Mouse (Mus musculus): ENCODE measurements around the gene Gal3st1. TPM values are rescaled to one million over a fixed set of nuclear protein-coding genes. Genes with fewer than 3 reads are reported as not detected.

The Gal3st1 gene
- total and polyA plus RNA-seq, 3 experiments = 0.08 TPM; not detected in 2

GRCm38 (mm10) chr11:4035916-4036315 lies 52.5 kb downstream of the Gal3st1 start (continued):
- TF ChIP-seq MXI1 (IDR thresholded peaks at IDR 0.05; ENCODE audit: low read depth, low read length) = no peak
- TF ChIP-seq ZC3H11A (IDR thresholded peaks at IDR 0.05; ENCODE audit: low read depth, low read length) = no peak
- TF ChIP-seq MEF2A (IDR thresholded peaks at IDR 0.05; ENCODE audit: borderline replicate concordance, low read depth, low read length) = no peak
- no peak for TF ChIP-seq RCOR1 (conservative IDR thresholded peaks at IDR 0.05; ENCODE audit: low read depth, low read length)

DNA sequence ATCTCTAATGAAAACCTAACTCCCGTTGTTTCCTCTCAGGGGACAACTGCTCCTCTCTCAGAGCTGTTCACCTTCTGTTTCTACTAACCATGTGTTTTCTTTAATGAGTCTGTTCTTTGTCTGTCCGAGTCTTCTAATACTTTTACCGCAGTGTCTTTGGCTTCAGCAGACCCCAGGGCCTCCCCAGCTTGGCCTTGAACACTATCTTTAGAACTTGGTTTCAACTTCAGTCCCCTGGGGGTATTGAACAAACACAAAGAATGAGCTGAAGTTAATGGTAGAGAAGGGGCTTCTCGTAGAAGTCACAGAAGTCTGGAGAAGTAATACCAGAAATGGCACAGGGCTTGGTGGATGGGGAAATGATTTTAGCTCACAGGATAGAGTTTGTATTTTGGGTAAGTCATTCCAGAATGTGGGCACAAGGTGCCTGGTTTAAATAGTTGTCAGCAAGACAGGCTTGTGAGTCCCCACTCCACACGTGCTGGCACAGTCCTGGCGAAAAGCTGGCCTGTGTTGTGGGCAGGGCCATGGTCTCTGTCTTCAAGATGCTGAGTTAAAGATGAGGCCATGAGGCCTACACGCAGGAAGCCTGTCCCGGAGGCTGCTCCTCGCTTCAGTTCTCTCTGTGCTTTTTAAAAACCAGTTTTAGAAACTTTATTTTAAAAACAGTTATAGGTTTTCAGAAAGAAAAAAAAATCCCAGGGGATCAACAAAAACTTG lies 53.1 kb downstream of the Gal3st1 start:
- peak; percentile 55 for TF ChIP-seq MYC (IDR thresholded peaks at IDR 0.05; ENCODE audit: low read depth, low read length)
- no peak for TF ChIP-seq USF1 (IDR thresholded peaks at IDR 0.05; ENCODE audit: low read depth, low read length)
- TF ChIP-seq TCF12 (IDR thresholded peaks at IDR 0.05; ENCODE audit: low read depth, low read length) = 0 out of 2 replicates have a peak, but pooled peaks have one; percentile 5
- TF ChIP-seq TBP (conservative IDR thresholded peaks at IDR 0.05; ENCODE audit: low read depth, low read length) = no peak
- TF ChIP-seq MAX (IDR thresholded peaks at IDR 0.05; ENCODE audit: low read length) = peak; percentile 74; the same call in 1 of the 2 replicates
- TF ChIP-seq SMC3 (IDR thresholded peaks at IDR 0.05; ENCODE audit: low read depth, low read length) = no peak
- peak; percentile 87 for TF ChIP-seq MEF2A (IDR thresholded peaks at IDR 0.05; ENCODE audit: borderline replicate concordance, low read depth, low read length)
- peak; percentile 33; the same call in 1 of the 2 replicates for TF ChIP-seq BHLHE40 (IDR thresholded peaks at IDR 0.05; ENCODE audit: low read depth, low read length)
- peak; percentile 3; the same call in 1 of the 2 replicates for TF ChIP-seq EP300 (IDR thresholded peaks at IDR 0.05; ENCODE audit: low read length)
- Histone ChIP-seq H3K9me3 (replicated peaks; ENCODE audit: low read length) (no peaks in the 10 kb centered on the region), H3K79me2 (replicated peaks; ENCODE audit: control insufficient read depth, extremely low read depth, insufficient read depth, poor library complexity, severe bottlenecking) (no peaks in the 10 kb centered on the region), H3K4me3 (replicated peaks in 1 of 3; ENCODE audit: low read depth in 2 of 3, low read length in 2 of 3, poor library complexity in 1 of 3) (no peak overlapping the region), H3K27me3 (replicated peaks) (no peaks in the 10 kb centered on the region), H3K4me1 (ENCODE audit: control insufficient read depth in 1 of 2, insufficient read depth in 2 of 2) (peaks cover 21 to 57% of the 10 kb centered on the region in 2 experiments), H3K9ac (ENCODE audit: insufficient read depth, low read depth) (peak overlapping the region; percentile 11; the same call in 1 of the 2 replicates), H3K36me3 (replicated peaks in 1 of 2; ENCODE audit: control insufficient read depth in 1 of 2, insufficient read depth in 1 of 2, low read length in 1 of 2) (no peaks in the 10 kb centered on the region), H3K4me2 (ENCODE audit: insufficient read depth, low read depth, poor library complexity, severe bottlenecking) (peak overlapping the region; percentile 85), H3K27ac (ENCODE audit: insufficient read depth, low read depth) (peak overlapping the region; percentile 94)
- in situ Hi-C loops (cut with MboI; ENCODE audit: low pct_ligation_motif_present, low pct_unique_long_range_greater_than_20kb, low sequenced_read_pairs) (no loop called here), dilution Hi-C loops (cut with MboI; ENCODE audit: extremely low pct_ligation_motif_present, extremely low pct_unique_long_range_greater_than_20kb, low sequenced_read_pairs) (no loop called here)
- peak; percentile 71 for DNase-seq (ENCODE audit: extremely low read depth)

DNA sequence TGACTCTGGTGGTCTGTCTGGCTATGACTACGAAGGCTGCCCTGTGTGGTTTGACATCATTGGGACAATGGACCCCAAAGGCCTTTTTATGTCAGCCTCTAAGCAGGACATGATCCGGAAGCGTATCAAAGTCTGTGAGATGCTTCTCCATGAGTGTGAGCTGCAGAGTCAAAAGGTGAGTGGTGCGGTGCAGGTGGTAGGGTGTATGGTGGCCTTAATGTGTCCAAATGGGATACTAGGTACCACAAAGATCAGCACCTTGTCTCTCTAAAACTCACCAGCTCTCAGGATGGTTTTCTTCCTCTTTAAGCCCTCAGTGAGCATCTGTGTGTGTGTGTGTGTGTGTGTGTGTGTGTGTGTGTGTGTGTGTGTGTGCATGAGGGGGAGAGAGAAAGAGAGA lies 56.5 kb downstream of the Gal3st1 start:
- Histone ChIP-seq H3K4me1 (ENCODE audit: control insufficient read depth in 1 of 2, insufficient read depth in 2 of 2) (peaks cover 10 to 24% of the 10 kb centered on the region in 2 experiments), H3K9ac (ENCODE audit: insufficient read depth, low read depth) (no peak overlapping the region), H3K36me3 (replicated peaks in 1 of 2; ENCODE audit: control insufficient read depth in 1 of 2, insufficient read depth in 1 of 2, low read length in 1 of 2) (peaks cover 0 to 4% of the 10 kb centered on the region in 2 experiments), H3K27ac (ENCODE audit: insufficient read depth, low read depth) (no peak overlapping the region), H3K4me2 (ENCODE audit: insufficient read depth, low read depth, poor library complexity, severe bottlenecking) (no peak overlapping the region), H3K9me3 (replicated peaks; ENCODE audit: low read length) (no peaks in the 10 kb centered on the region), H3K27me3 (replicated peaks) (no peaks in the 10 kb centered on the region), H3K79me2 (replicated peaks; ENCODE audit: control insufficient read depth, extremely low read depth, insufficient read depth, poor library complexity, severe bottlenecking) (no peaks in the 10 kb centered on the region), H3K4me3 (replicated peaks in 1 of 3; ENCODE audit: low read depth in 2 of 3, low read length in 2 of 3, poor library complexity in 1 of 3) (no peak overlapping the region)
- DNase-seq (ENCODE audit: extremely low read depth) = no peak
- no peak for TF ChIP-seq ZC3H11A (IDR thresholded peaks at IDR 0.05; ENCODE audit: low read depth, low read length)
- TF ChIP-seq NRF1 (IDR thresholded peaks at IDR 0.05; ENCODE audit: low read depth, low read length) = no peak
- no peak for TF ChIP-seq USF2 (conservative IDR thresholded peaks at IDR 0.05; ENCODE audit: low read depth, low read length)
- no peak for TF ChIP-seq E2F4 (IDR thresholded peaks at IDR 0.05; ENCODE audit: insufficient replicate concordance, low read depth, low read length)
- no peak for TF ChIP-seq TBP (conservative IDR thresholded peaks at IDR 0.05; ENCODE audit: low read depth, low read length)
- dilution Hi-C loops (cut with MboI; ENCODE audit: extremely low pct_ligation_motif_present, extremely low pct_unique_long_range_greater_than_20kb, low sequenced_read_pairs) (no loop called here), in situ Hi-C loops (cut with MboI; ENCODE audit: low pct_ligation_motif_present, low pct_unique_long_range_greater_than_20kb, low sequenced_read_pairs) (loop anchor here (5.0 kb wide), 1 partner anchor 37 kb away; no protein-coding TSS in a partner anchor)
